Mouse (Mus musculus) cerebellum, adult 2 months (tissue): ENCODE measurements around the gene 1700013G24Rik. TPM values are rescaled to one million over a fixed set of nuclear protein-coding genes. Genes with fewer than 3 reads are reported as not detected.
"Not testable (repeated sequence)": the region's sequence is repeated elsewhere in the genome, so short reads cannot be mapped to it uniquely, and the experiment has no call there.

Experiments used
- DNase-seq, 2 experiments: peaks; one replicate each; pipeline ENCODE4 v3.0.0; 2021
- H3K27ac ChIP-seq: fragments of 200-500 bp; 2 replicates; pipeline ENCODE4 v1.5.1; 2012; ENCODE audit warnings: low read length, control low read depth, inconsistent platforms; ENCODE audit not compliant: insufficient read depth
- H3K27me3 ChIP-seq: fragments of 200-500 bp; 2 replicates; pipeline ENCODE4 v1.6.1; 2012; ENCODE audit warnings: inconsistent platforms, mild to moderate bottlenecking, low read length, moderate library complexity; ENCODE audit not compliant: control insufficient read depth, insufficient read depth
- H3K4me1 ChIP-seq: fragments of 200-500 bp; 2 replicates; pipeline ENCODE4 v1.6.1; 2011; ENCODE audit warnings: low read length; ENCODE audit not compliant: control insufficient read depth, insufficient read depth
- H3K4me3 ChIP-seq: fragments of 200-500 bp; replicated peaks from 2 replicates; pipeline ENCODE3; 2011; ENCODE audit warnings: mild to moderate bottlenecking, low read depth, low read length, control low read depth; ENCODE audit not compliant: insufficient read depth
- CTCF ChIP-seq: fragments of 200-500 bp; IDR thresholded peaks from 2 replicates; pipeline ENCODE4 v1.5.1; 2011; ENCODE audit warnings: low read depth, mild to moderate bottlenecking, control low read depth, low read length, moderate library complexity, borderline replicate concordance; ENCODE audit not compliant: insufficient read depth
- POLR2A ChIP-seq: fragments of 200-500 bp; IDR thresholded peaks from 2 replicates; pipeline ENCODE4 v1.6.1; 2011; ENCODE audit warnings: low read length, control low read depth, borderline replicate concordance; ENCODE audit not compliant: insufficient read depth
- WGBS: fragments of 180-500 bp; shearing (Covaris S2); methylation state at CpG from one replicate; pipeline ENCODE4 v1.1.7; 2018; 5-methylcytosine and 5-hydroxymethylcytosine counted together
- polyA plus RNA-seq: library from polyadenylated mRNA; depleted of rRNA; stranded (reverse); fragments of >200 nt; gene quantifications from 2 replicates; pipeline ENCODE4 v1.2.3, GENCODE M21; 2012; rRNA removed

The 1700013G24Rik gene
- polyA plus RNA-seq, result not detected in 2 replicates

- DNase-seq, result no peak
- Histone ChIP-seq H3K27ac (no peak within 1 kb of the TSS), H3K4me3 (no peak within 1 kb of the TSS), H3K4me1 (peaks cover 2% of the 10 kb centered on the region; the same call in 1 of the 2 replicates), H3K27me3 (no peaks in the 10 kb centered on the region)
- no peak for TF ChIP-seq CTCF
- TF ChIP-seq POLR2A, result no peak
- WGBS, result 89% methylated on average over 8 of the region's 8 CpGs
Measured at GRCm38 (mm10) chr4:137453234-137453767, at the start of gene 1700013G24Rik. Gene 1700013G24Rik (plus strand): TSS chr4:137453284.

- no peak for TF ChIP-seq POLR2A
- Histone ChIP-seq H3K27me3 (no peaks in the 10 kb centered on the region), H3K4me1 (no peaks in the 10 kb centered on the region), H3K4me3 (no peak overlapping the region), H3K27ac (no peak overlapping the region)
- WGBS, result 93% methylated on average over 3 of the region's 3 CpGs
- no peak for DNase-seq
Measured at GRCm38 (mm10) chr4:137405571-137405970, 47.5 kb upstream of the 1700013G24Rik start.

- DNase-seq, result no peak
- no peak for TF ChIP-seq POLR2A
- no peak for TF ChIP-seq CTCF
- Histone ChIP-seq H3K27me3 (no peaks in the 10 kb centered on the region), H3K27ac (no peak within 1 kb of the TSS), H3K4me1 (no peaks in the 10 kb centered on the region), H3K4me3 (no peak within 1 kb of the TSS)
- 92% methylated on average over 5 of the region's 5 CpGs for WGBS
Measured at GRCm38 (mm10) chr4:137409691-137410090, 43.4 kb upstream of the 1700013G24Rik start, which contains the start of gene Cela3a. Gene Cela3a (minus strand): TSS chr4:137409791.

- not testable (repeated sequence) for H3K4me1 ChIP-seq, H3K27me3 ChIP-seq, DNase-seq, H3K4me3 ChIP-seq, H3K27ac ChIP-seq
- 87% methylated on average over 7 of the region's 7 CpGs for WGBS
Measured at GRCm38 (mm10) chr4:137412185-137412709, 40.8 kb upstream of the 1700013G24Rik start.

GRCm38 (mm10) chr4:137414936-137415335 lies 38.1 kb upstream of the 1700013G24Rik start:
- 76% methylated on average over 1 of the region's 1 CpGs for WGBS
- H3K4me3 ChIP-seq, result no peak overlapping the region
- TF ChIP-seq POLR2A, result no peak
- TF ChIP-seq CTCF, result no peak
- H3K27me3 ChIP-seq, result no peaks in the 10 kb centered on the region
- DNase-seq, result no peak
- no peaks in the 10 kb centered on the region for H3K4me1 ChIP-seq
- no peak overlapping the region for H3K27ac ChIP-seq

- H3K4me3 ChIP-seq, result no peak overlapping the region
- H3K27me3 ChIP-seq, result no peaks in the 10 kb centered on the region
- no peak overlapping the region for H3K27ac ChIP-seq
- no peak for DNase-seq
- WGBS, result 75% methylated on average over 11 of the region's 11 CpGs
- no peaks in the 10 kb centered on the region for H3K4me1 ChIP-seq
- no peak for TF ChIP-seq POLR2A
- no peak for TF ChIP-seq CTCF
Measured at GRCm38 (mm10) chr4:137417712-137418564, 35.1 kb upstream of the 1700013G24Rik start.

GRCm38 (mm10) chr4:137430502-137430901 lies 22.6 kb upstream of the 1700013G24Rik start, which contains the start of gene Cela3b:
Gene Cela3b (minus strand): TSS chr4:137430540.
- WGBS, result 95% methylated on average over 4 of the region's 4 CpGs
- Histone ChIP-seq H3K27me3 (no peaks in the 10 kb centered on the region), H3K4me3 (no peak within 1 kb of the TSS), H3K4me1 (no peaks in the 10 kb centered on the region), H3K27ac (no peak within 1 kb of the TSS)
- no peak for DNase-seq
- TF ChIP-seq POLR2A (no peak), CTCF (no peak)

- not testable (repeated sequence) for H3K27ac ChIP-seq, DNase-seq, H3K27me3 ChIP-seq, H3K4me3 ChIP-seq, H3K4me1 ChIP-seq
- 73% methylated on average over 10 of the region's 10 CpGs for WGBS
Measured at GRCm38 (mm10) chr4:137432700-137433550, 20.2 kb upstream of the 1700013G24Rik start.
